Mouse (Mus musculus) midbrain, embryonic 10.5 days (tissue): ENCODE data around the gene Wdr45. TPM values are rescaled to one million over a fixed set of nuclear protein-coding genes. Genes with fewer than 3 reads are reported as not detected.
A peak's percentile ranks its signal among the peaks of the same experiment; 100 is the strongest.
"Not testable (repeated sequence)": the region's sequence is repeated elsewhere in the genome, so short reads cannot be mapped to it uniquely, and the experiment has no call there.

Experiments
- DNase-seq: peaks from one replicate; pipeline ENCODE4 v3.0.0-alpha.2; 2017; ENCODE audit warnings: low spot score
- H3K27ac ChIP-seq: fragments of 300-500 bp; sonication (generic); replicated peaks from 2 replicates; pipeline ENCODE4 v1.5.1; 2016; ENCODE audit warnings: mild to moderate bottlenecking
- H3K27me3 ChIP-seq: fragments of 300-500 bp; sonication (generic); 2 replicates; pipeline ENCODE4 v1.6.1; 2016; ENCODE audit warnings: low read depth, mild to moderate bottlenecking; ENCODE audit not compliant: poor library complexity, severe bottlenecking
- H3K36me3 ChIP-seq: fragments of 300-500 bp; sonication (generic); 2 replicates; pipeline ENCODE4 v1.6.1; 2016; ENCODE audit warnings: mild to moderate bottlenecking, moderate library complexity
- H3K4me1 ChIP-seq: fragments of 300-500 bp; sonication (generic); 2 replicates; pipeline ENCODE4 v1.6.1; 2016
- H3K4me3 ChIP-seq: fragments of 300-500 bp; sonication (generic); 2 replicates; pipeline ENCODE4 v1.5.1; 2016; ENCODE audit warnings: mild to moderate bottlenecking, moderate library complexity
- H3K9me3 ChIP-seq: fragments of 300-500 bp; sonication (generic); replicated peaks from 2 replicates; pipeline ENCODE4 v1.6.1; 2016; ENCODE audit warnings: mild to moderate bottlenecking
- WGBS: fragments of 180-500 bp; shearing (Covaris S2); methylation state at CpG from one replicate; pipeline ENCODE4 v1.1.7; 2016; 5-methylcytosine and 5-hydroxymethylcytosine counted together
- polyA plus RNA-seq: library from polyadenylated mRNA; unstranded; fragments of >200 nt; fragmentation: Nextera tagmentation; extraction: Ambion mirVana; gene quantifications from 2 replicates; pipeline ENCODE4 v1.2.1, GENCODE M21; 2016

Wdr45 gene
- 16.7 and 23.2 TPM in 2 replicates for polyA plus RNA-seq

GRCm38 (mm10) chrX:7714135-7714899, at the start of gene Wdr45:
Wdr45 (plus strand) TSS chrX:7714333.
- H3K36me3 ChIP-seq, H3K4me1 ChIP-seq, H3K27me3 ChIP-seq, H3K9me3 ChIP-seq: not testable (repeated sequence)
- peak within 1 kb of the TSS; percentile 52 for H3K4me3 ChIP-seq
- DNase-seq = peak; percentile 89
- WGBS = 13% methylated on average over 53 of the region's 60 CpGs
- H3K27ac ChIP-seq = peak within 1 kb of the TSS; percentile 83

GRCm38 (mm10) chrX:7664791-7665190, 49.3 kb upstream of the Wdr45 start:
- H3K9me3 ChIP-seq = peaks cover 3% of the 10 kb centered on the region; the same call in 1 of the 2 replicates
- no peak overlapping the region for H3K4me3 ChIP-seq
- H3K27me3 ChIP-seq = no peaks in the 10 kb centered on the region
- H3K36me3 ChIP-seq = peaks cover 14% of the 10 kb centered on the region
- no peak overlapping the region for H3K27ac ChIP-seq
- H3K4me1 ChIP-seq = no peaks in the 10 kb centered on the region
- 91% methylated on average over 11 of the region's 11 CpGs for WGBS
- DNase-seq = no peak

- H3K9me3 ChIP-seq = peaks cover 8% of the 10 kb centered on the region; the same call in 1 of the 2 replicates
- H3K27ac ChIP-seq = no peak overlapping the region
- 75% methylated on average over 21 of the region's 21 CpGs for WGBS
- DNase-seq = no peak
- peaks cover 14% of the 10 kb centered on the region for H3K36me3 ChIP-seq
- no peaks in the 10 kb centered on the region for H3K27me3 ChIP-seq
- peaks cover 8% of the 10 kb centered on the region; the same call in 1 of the 2 replicates for H3K4me1 ChIP-seq
- H3K4me3 ChIP-seq = no peak overlapping the region
These were observed 48.2 kb upstream of the Wdr45 start for GRCm38 (mm10) chrX:7665739-7666502.

GRCm38 (mm10) chrX:7670390-7670881, 43.7 kb upstream of the Wdr45 start:
- Histone ChIP-seq H3K4me1 (peaks cover 13% of the 10 kb centered on the region; the same call in 1 of the 2 replicates), H3K4me3 (peak overlapping the region; percentile 55), H3K27ac (peak overlapping the region; percentile 76), H3K36me3 (peaks cover 14% of the 10 kb centered on the region), H3K27me3 (peaks cover 23% of the 10 kb centered on the region), H3K9me3 (peaks cover 8% of the 10 kb centered on the region; the same call in 1 of the 2 replicates)
- DNase-seq = no peak
- WGBS = 24% methylated on average over 19 of the region's 19 CpGs

- H3K4me3 ChIP-seq = peak within 1 kb of the TSS; percentile 55
- H3K4me1 ChIP-seq = peaks cover 13% of the 10 kb centered on the region; the same call in 1 of the 2 replicates
- peak; percentile 36 for DNase-seq
- peaks cover 7% of the 10 kb centered on the region; the same call in 1 of the 2 replicates for H3K9me3 ChIP-seq
- H3K27me3 ChIP-seq = peaks cover 28% of the 10 kb centered on the region
- H3K36me3 ChIP-seq = peaks cover 14% of the 10 kb centered on the region
- 21% methylated on average over 36 of the region's 36 CpGs for WGBS
- peak within 1 kb of the TSS; percentile 76 for H3K27ac ChIP-seq
These were observed 43.1 kb upstream of the Wdr45 start, which contains the start of gene Plp2 for GRCm38 (mm10) chrX:7670921-7671623. Plp2 (minus strand) TSS chrX:7671390.

DNA sequence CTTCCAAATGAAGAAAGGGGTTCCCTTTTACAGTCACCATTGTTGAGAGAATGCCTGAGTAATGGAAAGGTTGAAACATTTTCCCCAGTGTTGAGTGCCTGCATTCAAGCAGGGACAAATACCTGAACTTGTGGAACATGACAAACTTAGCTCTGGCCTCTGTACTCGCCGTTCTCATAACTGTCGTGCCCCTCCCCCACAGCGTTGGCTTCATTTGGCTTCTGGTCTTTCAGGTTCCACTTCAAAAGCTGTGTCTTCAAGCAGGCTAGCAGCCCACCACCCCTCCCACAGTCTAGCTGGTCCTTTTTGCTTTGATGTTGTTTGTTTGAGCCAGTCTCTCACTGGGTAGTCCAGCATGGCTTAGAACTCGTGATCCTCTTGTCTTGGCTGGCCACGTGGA, 41.4 kb upstream of the Wdr45 start:
- DNase-seq = no peak
- 57% methylated on average over 6 of the region's 6 CpGs for WGBS
- no peak overlapping the region for H3K27ac ChIP-seq
- H3K4me1 ChIP-seq = peaks cover 13% of the 10 kb centered on the region; the same call in 1 of the 2 replicates
- peaks cover 6% of the 10 kb centered on the region; the same call in 1 of the 2 replicates for H3K36me3 ChIP-seq
- peaks cover 4% of the 10 kb centered on the region; the same call in 1 of the 2 replicates for H3K9me3 ChIP-seq
- no peak overlapping the region for H3K4me3 ChIP-seq
- peaks cover 28% of the 10 kb centered on the region for H3K27me3 ChIP-seq

DNA sequence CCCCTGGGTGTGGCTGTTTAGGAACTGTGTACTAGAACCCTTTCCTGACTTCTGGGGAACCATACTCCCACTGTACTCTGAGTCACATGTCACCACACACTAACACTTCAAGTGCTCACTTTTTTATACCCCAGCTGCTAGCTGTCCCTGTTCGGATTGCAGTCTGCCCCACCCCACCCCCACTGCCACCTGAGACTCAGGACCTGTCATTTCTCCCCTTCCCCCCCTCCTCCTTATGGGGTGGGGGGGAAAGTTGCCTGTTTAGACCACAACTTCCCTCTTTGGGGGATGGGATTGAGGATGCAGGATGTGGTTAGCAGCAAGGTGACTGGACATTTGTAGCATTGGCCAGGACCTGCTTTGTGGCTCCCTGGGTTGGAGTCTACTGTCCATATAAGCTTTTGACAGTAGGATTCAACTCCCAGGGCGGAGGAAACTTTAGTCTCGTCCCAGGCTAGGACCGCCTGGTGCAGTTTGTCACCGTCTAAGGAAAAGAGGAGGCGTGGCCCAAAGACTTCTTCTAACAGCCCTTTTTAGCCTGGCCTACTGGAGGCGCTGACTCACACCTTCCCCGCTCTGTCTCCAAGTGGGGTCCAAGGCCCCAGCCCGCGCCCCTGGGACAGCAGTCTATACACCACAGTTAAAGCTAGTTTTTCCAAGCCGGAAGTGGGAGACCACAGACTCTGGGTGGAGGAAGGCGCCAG, 40.4 kb upstream of the Wdr45 start:
- H3K9me3 ChIP-seq = peaks cover 4% of the 10 kb centered on the region; the same call in 1 of the 2 replicates
- no peak overlapping the region for H3K27ac ChIP-seq
- no peak for DNase-seq
- peaks cover 28% of the 10 kb centered on the region for H3K27me3 ChIP-seq
- WGBS = 27% methylated on average over 12 of the region's 12 CpGs
- H3K4me3 ChIP-seq = 0 out of 2 replicates have a peak overlapping the region, but pooled peaks have one; percentile 34
- H3K36me3 ChIP-seq = peaks cover 5% of the 10 kb centered on the region; the same call in 1 of the 2 replicates
- peaks cover 13% of the 10 kb centered on the region; the same call in 1 of the 2 replicates for H3K4me1 ChIP-seq

GRCm38 (mm10) chrX:7674284-7675000, 39.7 kb upstream of the Wdr45 start:
- WGBS = 32% methylated on average over 28 of the region's 28 CpGs

GRCm38 (mm10) chrX:7675001-7675380, 39.1 kb upstream of the Wdr45 start:
- H3K4me1 ChIP-seq = peaks cover 13% of the 10 kb centered on the region; the same call in 1 of the 2 replicates
- H3K9me3 ChIP-seq = peaks cover 8% of the 10 kb centered on the region; the same call in 1 of the 2 replicates
- 29% methylated on average over 10 of the region's 10 CpGs for WGBS
- H3K27me3 ChIP-seq = peaks cover 28% of the 10 kb centered on the region
- H3K4me3 ChIP-seq = peak overlapping the region; percentile 34
- DNase-seq = no peak
- H3K36me3 ChIP-seq = no peaks in the 10 kb centered on the region
- H3K27ac ChIP-seq = peak overlapping the region; percentile 17; the same call in 1 of the 2 replicates

More at GRCm38 (mm10) chrX:7674284-7675000, 39.7 kb upstream of the Wdr45 start:
- Histone ChIP-seq H3K27ac (peak overlapping the region; percentile 17; the same call in 1 of the 2 replicates), H3K36me3 (no peaks in the 10 kb centered on the region), H3K4me3 (peak overlapping the region; percentile 34), H3K27me3 (peaks cover 28% of the 10 kb centered on the region), H3K9me3 (peaks cover 4% of the 10 kb centered on the region; the same call in 1 of the 2 replicates), H3K4me1 (peaks cover 13% of the 10 kb centered on the region; the same call in 1 of the 2 replicates)
- no peak for DNase-seq

DNA sequence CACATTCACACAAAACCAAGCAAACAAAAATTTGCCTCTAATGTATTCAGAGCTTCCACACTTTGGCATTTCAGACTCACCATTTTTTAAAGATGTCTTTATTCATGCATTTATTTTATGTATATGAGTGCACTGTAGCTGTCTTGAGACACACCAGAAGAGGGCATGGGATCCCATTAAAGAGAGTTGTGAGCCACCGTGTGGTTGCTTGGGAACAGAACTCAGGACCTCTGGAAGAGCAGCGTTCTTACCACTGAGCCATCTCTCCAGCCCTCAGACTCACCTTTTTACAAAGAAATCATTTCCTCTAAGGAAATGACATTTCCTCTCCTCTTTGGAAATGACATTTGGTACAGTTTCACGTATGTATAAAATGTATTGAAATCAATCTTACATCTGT, 35.1 kb upstream of the Wdr45 start:
- Histone ChIP-seq H3K27me3 (peaks cover 23% of the 10 kb centered on the region), H3K36me3 (no peaks in the 10 kb centered on the region), H3K9me3 (peaks cover 3% of the 10 kb centered on the region; the same call in 1 of the 2 replicates), H3K27ac (no peak overlapping the region), H3K4me1 (0 out of 2 replicates have a peak, but pooled peaks cover 5% of the 10 kb centered on the region), H3K4me3 (no peak overlapping the region)
- 52% methylated on average over 3 of the region's 3 CpGs for WGBS
- no peak for DNase-seq
